Mouse (Mus musculus) monocyte, adult 2 months (primary cell): ENCODE data around the gene Lca5l.

Experiments
- DNase-seq, 2 experiments: peaks; one replicate each; pipeline ENCODE4 v3.0.0; 2022; ENCODE audit warnings: low spot score in 2 of 2, low read depth in 1 of 2

The Lca5l gene

DNA sequence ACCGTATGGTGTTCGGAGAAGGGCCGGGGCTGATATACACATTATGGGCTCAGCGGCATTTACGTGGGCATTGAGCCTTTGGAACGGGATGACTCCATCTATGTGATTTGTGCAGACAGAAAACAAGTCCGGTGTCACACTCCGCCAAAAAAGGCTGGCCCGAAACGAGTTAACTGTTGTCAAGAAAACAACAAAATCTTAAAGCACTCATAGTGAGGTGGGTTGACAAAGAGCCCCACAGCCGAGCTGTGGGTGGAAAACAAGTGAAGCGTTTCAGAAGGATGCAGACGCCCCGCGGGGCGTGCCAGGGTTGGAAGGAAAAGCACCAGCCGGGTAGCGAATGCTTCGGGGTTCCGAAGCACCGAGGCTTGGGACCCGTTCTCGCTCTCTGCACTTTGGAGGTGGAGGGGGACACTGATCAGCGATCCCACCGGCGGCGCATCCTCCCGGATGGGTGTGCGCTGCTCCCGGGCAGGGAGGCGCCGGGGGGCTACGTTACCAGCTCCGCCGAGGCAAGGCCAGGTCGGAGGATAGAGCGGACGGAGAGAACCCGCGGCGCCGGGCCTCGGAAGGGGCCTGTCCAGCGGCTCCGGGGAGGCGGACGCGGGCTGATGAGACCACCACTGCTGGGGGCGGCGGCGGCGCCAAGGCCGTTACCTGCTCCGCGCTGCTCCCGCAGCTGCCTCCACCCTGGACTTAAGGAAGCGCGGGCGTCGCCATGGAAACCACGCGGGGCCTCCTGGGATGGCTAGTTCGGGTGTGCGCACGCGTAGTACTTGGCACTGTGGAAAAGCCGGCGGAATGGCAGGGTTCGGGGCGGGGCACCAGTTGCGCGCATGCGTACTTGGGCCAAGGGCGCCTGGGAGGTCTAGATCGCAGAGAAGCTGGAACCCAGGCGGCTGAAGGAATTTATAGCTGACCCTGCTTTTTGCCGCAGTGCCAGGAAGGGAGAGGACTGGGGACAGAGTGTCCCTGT is at the start of gene Lca5l:
TSS of gene Lca5l (minus strand) at position 741 of the 976 bp plus-strand sequence.
- DNase-seq, result peak; percentile 83 to 87

- no peak for DNase-seq
Observed at GRCm38 (mm10) chr16:96235366-96235970, 43.4 kb upstream of the Lca5l start, which contains the start of gene B3galt5. B3galt5 (plus strand) TSS chr16:96235801.

GRCm38 (mm10) chr16:96233996-96234395 is 41.9 kb upstream of the Lca5l start:
- DNase-seq, result no peak

- no peak for DNase-seq
Observed at GRCm38 (mm10) chr16:96231974-96232373, 39.9 kb upstream of the Lca5l start.

DNA sequence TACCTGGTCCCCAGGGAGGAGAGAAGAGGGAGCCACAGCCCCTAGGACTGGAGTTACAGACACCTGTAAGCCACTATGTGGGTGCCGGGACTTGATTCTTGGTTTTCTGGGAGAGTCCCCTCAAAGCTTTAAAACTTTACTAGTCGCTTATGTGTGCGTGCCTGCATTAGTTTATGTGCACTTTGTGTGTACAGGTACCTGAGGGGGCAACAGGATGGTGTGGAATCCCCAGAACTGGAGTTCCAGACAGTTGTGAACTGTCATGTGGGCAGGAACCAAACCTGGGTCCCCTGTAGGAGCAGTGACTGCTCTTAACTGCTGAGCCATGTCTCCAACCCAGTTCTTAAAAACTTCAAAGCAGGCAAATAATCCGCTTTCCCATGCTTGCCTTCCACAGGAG is 39.2 kb upstream of the Lca5l start:
- DNase-seq, result no peak

- no peak for DNase-seq
Observed at GRCm38 (mm10) chr16:96230411-96230810, 38.3 kb upstream of the Lca5l start.

GRCm38 (mm10) chr16:96229044-96229555 is 37.0 kb upstream of the Lca5l start:
- DNase-seq, result no peak

DNA sequence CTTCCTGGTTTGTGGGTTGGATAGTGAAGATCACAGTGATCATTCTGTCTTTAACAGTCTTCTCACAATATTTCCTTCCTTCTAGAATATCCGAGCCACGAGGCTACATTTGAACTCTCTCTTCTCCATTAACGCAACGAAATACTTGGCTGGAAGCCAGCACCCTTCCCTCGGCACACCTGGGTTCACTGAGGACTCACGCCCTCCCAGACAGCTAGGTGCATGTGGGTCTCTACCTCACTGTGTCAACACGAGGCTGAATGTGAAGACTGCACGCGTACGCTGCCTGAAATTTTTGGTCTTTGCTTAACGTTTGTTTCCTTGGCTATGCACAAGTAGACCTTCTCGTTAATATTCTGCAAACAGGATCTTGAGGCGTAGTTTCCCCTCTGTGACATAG is 36.4 kb upstream of the Lca5l start:
- no peak for DNase-seq

GRCm38 (mm10) chr16:96222452-96222851 is 30.4 kb upstream of the Lca5l start:
- DNase-seq, result no peak

GRCm38 (mm10) chr16:96221959-96222358 is 29.9 kb upstream of the Lca5l start:
- no peak for DNase-seq

DNA sequence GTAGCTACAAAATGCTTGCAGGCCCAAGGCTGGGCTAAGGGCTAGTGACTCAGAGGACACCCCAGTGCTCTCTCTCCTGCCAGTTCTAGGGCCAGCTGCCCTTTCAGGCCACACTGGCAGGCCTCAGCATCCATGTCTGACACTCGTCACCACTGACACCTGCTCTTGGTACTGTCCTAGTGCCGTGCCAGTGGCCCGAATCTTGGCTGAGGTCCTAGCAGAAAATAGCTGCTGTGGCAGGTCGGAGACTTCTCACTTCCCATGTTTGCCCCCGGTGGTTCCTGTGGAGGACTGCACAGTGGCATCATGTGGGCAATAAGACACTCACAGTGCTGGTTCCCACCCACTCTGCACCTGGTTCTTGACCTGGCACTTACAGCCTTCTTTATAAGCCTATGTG is 29.4 kb upstream of the Lca5l start:
- no peak for DNase-seq

DNA sequence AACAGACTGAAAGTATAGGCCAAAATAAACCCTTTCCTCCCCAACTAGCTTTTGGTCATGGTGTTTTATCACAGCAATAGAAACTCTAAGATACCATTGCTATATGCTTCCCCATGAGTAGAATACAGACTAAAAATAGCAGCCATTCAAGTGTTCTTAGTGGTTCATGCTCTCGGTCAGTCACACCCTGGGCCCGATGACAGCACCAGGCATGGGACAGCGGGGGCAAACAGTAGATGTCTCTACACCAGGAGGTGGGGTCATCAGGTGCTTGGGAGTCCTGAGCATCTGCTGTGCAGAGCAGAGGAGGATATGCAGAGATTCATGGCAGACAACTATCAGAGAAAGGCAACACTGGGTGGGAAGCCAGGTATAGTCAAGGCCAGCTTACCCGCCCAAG is 21.0 kb upstream of the Lca5l start:
- no peak for DNase-seq

- no peak for DNase-seq
Observed at GRCm38 (mm10) chr16:96210856-96211255, 18.8 kb upstream of the Lca5l start.

GRCm38 (mm10) chr16:96209789-96210188 is 17.7 kb upstream of the Lca5l start:
- no peak for DNase-seq

- no peak for DNase-seq
Observed at GRCm38 (mm10) chr16:96201485-96202232, 9.6 kb upstream of the Lca5l start.

DNA sequence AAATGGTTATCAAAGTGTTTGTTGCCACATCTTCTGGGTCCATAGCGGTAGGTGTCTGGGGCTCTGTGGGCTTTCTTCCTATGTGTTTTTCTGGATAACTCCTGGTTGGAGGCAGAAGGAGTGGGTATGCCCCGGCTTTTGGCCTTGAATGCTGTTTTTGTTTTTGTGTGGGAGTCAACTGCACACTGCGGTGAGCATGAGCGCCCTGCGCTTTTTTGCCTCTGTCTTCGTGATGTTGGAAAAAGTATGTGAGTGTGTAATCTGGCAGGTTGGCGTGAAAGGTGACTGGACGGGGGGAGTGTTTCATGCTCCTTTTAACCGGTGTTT is 8.6 kb upstream of the Lca5l start:
- no peak for DNase-seq

- DNase-seq, result no peak
Observed at GRCm38 (mm10) chr16:96199913-96200701, 8.0 kb upstream of the Lca5l start, which contains the start of gene Sh3bgr. Sh3bgr (plus strand) TSS chr16:96200450.

GRCm38 (mm10) chr16:96187619-96188018 is 4.5 kb downstream of the Lca5l start:
- no peak for DNase-seq

- DNase-seq, result no peak
Observed at GRCm38 (mm10) chr16:96179156-96179555, 12.9 kb downstream of the Lca5l start.

GRCm38 (mm10) chr16:96175399-96175798 is 16.7 kb downstream of the Lca5l start:
- no peak for DNase-seq

- DNase-seq, result no peak
Observed at GRCm38 (mm10) chr16:96173648-96174047, 18.4 kb downstream of the Lca5l start.
